Mouse (Mus musculus) heart, embryonic 10.5 days (tissue): ENCODE data around the gene Gm28041. TPM values are rescaled to one million over a fixed set of nuclear protein-coding genes. Genes with fewer than 3 reads are reported as not detected.
A peak's percentile ranks its signal among the peaks of the same experiment; 100 is the strongest.

Experiments used
- DNase-seq: peaks from one replicate; pipeline ENCODE4 v3.0.0-alpha.2; 2017; ENCODE audit warnings: low spot score
- H3K27ac ChIP-seq: fragments of 300-500 bp; sonication (generic); 2 replicates; pipeline ENCODE4 v1.5.1; 2016; ENCODE audit warnings: mild to moderate bottlenecking
- H3K27me3 ChIP-seq: fragments of 300-500 bp; sonication (generic); 2 replicates; pipeline ENCODE4 v1.6.1; 2016; ENCODE audit warnings: mild to moderate bottlenecking; ENCODE audit not compliant: poor library complexity, insufficient read depth, severe bottlenecking
- H3K36me3 ChIP-seq: fragments of 300-500 bp; sonication (generic); 2 replicates; pipeline ENCODE4 v1.6.1; 2016; ENCODE audit warnings: mild to moderate bottlenecking, moderate library complexity
- H3K4me1 ChIP-seq: fragments of 300-500 bp; sonication (generic); 2 replicates; pipeline ENCODE4 v1.6.1; 2016; ENCODE audit warnings: mild to moderate bottlenecking
- H3K4me3 ChIP-seq: fragments of 300-500 bp; sonication (generic); 2 replicates; pipeline ENCODE4 v1.5.1; 2016; ENCODE audit warnings: mild to moderate bottlenecking, moderate library complexity
- H3K9me3 ChIP-seq: fragments of 300-500 bp; sonication (generic); 2 replicates; pipeline ENCODE4 v1.6.1; 2016; ENCODE audit warnings: mild to moderate bottlenecking, moderate library complexity
- WGBS: fragments of 180-500 bp; shearing (Covaris S2); methylation state at CpG from one replicate; pipeline ENCODE4 v1.1.7; 2016; 5-methylcytosine and 5-hydroxymethylcytosine counted together
- polyA plus RNA-seq: library from polyadenylated mRNA; unstranded; fragments of >200 nt; fragmentation: Nextera tagmentation; extraction: Ambion mirVana; gene quantifications from 2 replicates; pipeline ENCODE4 v1.2.1, GENCODE M21; 2016

The Gm28041 gene
- polyA plus RNA-seq, 1 experiment from 2014 or later = 0.57 TPM

DNA sequence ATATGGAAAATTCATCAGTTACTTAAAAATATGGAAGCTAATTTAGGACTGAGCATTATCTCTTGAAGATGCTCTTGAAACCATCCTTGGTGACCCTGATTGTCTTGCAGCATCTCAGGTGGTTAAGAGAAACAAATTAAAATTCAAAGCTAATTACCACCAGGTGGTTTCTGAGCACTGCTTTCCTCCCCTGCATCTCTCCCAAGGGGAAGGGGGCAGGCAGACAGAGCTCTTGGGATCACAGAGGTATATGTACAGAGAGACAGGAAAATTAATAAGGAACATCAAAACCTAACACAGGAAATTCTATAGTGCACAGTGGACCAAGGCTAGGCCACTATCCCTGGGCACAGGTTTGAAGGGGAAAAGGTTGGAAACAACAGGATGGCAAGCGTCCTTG lies 42.7 kb downstream of the Gm28041 start:
- Histone ChIP-seq H3K4me1 (peaks cover 6% of the 10 kb centered on the region; the same call in 1 of the 2 replicates), H3K27me3 (no peaks in the 10 kb centered on the region), H3K27ac (peak overlapping the region; percentile 83), H3K4me3 (peak overlapping the region; percentile 64), H3K36me3 (no peaks in the 10 kb centered on the region), H3K9me3 (no peaks in the 10 kb centered on the region)
- WGBS = 62% methylated on average over 1 of the region's 1 CpGs
- DNase-seq = no peak

- no peaks in the 10 kb centered on the region for H3K36me3 ChIP-seq
- no peaks in the 10 kb centered on the region for H3K9me3 ChIP-seq
- 17% methylated on average over 17 of the region's 17 CpGs for WGBS
- no peaks in the 10 kb centered on the region for H3K27me3 ChIP-seq
- DNase-seq = peak; percentile 91
- H3K4me3 ChIP-seq = peak within 1 kb of the TSS; percentile 64
- H3K4me1 ChIP-seq = peaks cover 6% of the 10 kb centered on the region; the same call in 1 of the 2 replicates
- H3K27ac ChIP-seq = peak within 1 kb of the TSS; percentile 83
Measured at GRCm38 (mm10) chr13:67332019-67332724, 43.4 kb downstream of the Gm28041 start, which contains the start of gene Zfp595. Gene Zfp595 (minus strand): TSS chr13:67332570.

- Histone ChIP-seq H3K9me3 (no peaks in the 10 kb centered on the region), H3K4me3 (peak overlapping the region; percentile 76), H3K4me1 (peaks cover 6% of the 10 kb centered on the region; the same call in 1 of the 2 replicates), H3K27ac (peak overlapping the region; percentile 90), H3K36me3 (no peaks in the 10 kb centered on the region), H3K27me3 (no peaks in the 10 kb centered on the region)
- WGBS = 29% methylated on average over 5 of the region's 5 CpGs
- DNase-seq = no peak
Measured at GRCm38 (mm10) chr13:67306718-67307117, 68.8 kb downstream of the Gm28041 start.

DNA sequence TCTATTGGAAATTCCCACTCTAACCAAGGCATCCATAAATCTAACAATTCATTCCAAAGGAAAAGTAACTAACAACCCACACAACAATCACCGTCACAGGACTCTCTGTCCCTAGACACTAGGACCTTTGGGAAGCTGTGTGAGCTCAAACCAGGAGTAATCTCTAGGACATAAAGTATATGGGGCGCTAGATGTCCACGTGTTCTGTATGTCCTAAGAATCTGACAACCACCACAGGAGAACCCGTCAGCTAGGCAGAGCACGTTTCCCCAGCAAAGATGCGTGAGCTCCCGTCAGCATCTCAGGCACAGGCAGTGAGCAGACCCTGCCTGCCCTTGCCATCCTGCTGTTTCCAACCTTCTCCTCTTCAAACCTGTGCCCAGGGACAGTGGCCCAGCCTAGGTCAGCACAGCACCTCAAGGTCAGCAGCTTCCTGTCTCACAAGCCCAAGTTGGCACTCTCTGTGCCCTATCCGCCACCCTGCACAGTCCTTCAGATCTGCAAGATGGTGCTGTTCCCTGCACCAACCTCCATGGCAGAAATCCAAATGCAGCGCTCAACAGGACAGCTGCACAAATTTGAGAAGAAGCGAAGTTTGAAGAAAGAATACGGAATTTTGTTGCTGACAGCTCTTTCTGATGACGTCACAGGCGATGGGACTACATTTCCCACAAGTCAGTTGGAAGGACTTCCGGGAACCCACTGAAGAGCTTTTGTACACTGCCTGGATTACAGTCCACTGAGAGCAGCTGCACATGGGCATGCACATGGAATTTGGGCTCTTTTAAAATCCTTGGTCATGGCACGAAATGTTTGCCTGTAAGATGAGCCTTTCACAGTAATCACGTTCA lies 69.5 kb downstream of the Gm28041 start, which contains the start of gene Zfp457:
Gene Zfp457 (minus strand): TSS at position 664 of the 851 bp plus-strand sequence.
- H3K27me3 ChIP-seq = no peaks in the 10 kb centered on the region
- no peaks in the 10 kb centered on the region for H3K36me3 ChIP-seq
- peak within 1 kb of the TSS; percentile 90 for H3K27ac ChIP-seq
- 9% methylated on average over 16 of the region's 16 CpGs for WGBS
- H3K4me3 ChIP-seq = peak within 1 kb of the TSS; percentile 76
- peaks cover 6% of the 10 kb centered on the region; the same call in 1 of the 2 replicates for H3K4me1 ChIP-seq
- peak; percentile 94 for DNase-seq
- H3K9me3 ChIP-seq = no peaks in the 10 kb centered on the region

Other genes with a start within 250 kb of the Gm28041 start
- gene Rsl1, start 202.6 kb downstream of the Gm28041 start, polyA plus RNA-seq = 4.6 and 5.4 TPM in 2 replicates
- gene Zfp455, start 181.2 kb downstream of the Gm28041 start, polyA plus RNA-seq = 0.99 and 1.3 TPM in 2 replicates
- 1.4 and 1.6 TPM in 2 replicates for gene Zfp458, start 97.3 kb downstream of the Gm28041 start, polyA plus RNA-seq
- 0.40 and 0.86 TPM in 2 replicates for gene Zfp457, start 69.2 kb downstream of the Gm28041 start, polyA plus RNA-seq
- 1.5 and 2.6 TPM in 2 replicates for gene Zfp595, start 43.2 kb downstream of the Gm28041 start, polyA plus RNA-seq
- gene Gm28044, start 15.2 kb downstream of the Gm28041 start, polyA plus RNA-seq = not detected in 2 replicates
- 0.59 and 0.84 TPM in 2 replicates for gene Zfp953, start 15.1 kb downstream of the Gm28041 start, polyA plus RNA-seq
- gene Zfp456, start 77 bp upstream of the Gm28041 start, polyA plus RNA-seq = 1.2 and 1.4 TPM in 2 replicates
- 3.4 and 4.0 TPM in 2 replicates for gene Zfp429, start 24.1 kb upstream of the Gm28041 start, polyA plus RNA-seq
- 0.69 and 1.2 TPM in 2 replicates for gene Zfp459, start 45.7 kb upstream of the Gm28041 start, polyA plus RNA-seq
- 5.7 and 6.2 TPM in 2 replicates for gene Zfp874a, start 75.9 kb upstream of the Gm28041 start, polyA plus RNA-seq
- gene Zfp874b, start 108.5 kb upstream of the Gm28041 start, polyA plus RNA-seq = 1.4 and 2.1 TPM in 2 replicates
- 9.6 and 12.9 TPM in 2 replicates for gene Zfp58, start 124.8 kb upstream of the Gm28041 start, polyA plus RNA-seq
- not detected in 2 replicates for gene Gm26965, start 150.4 kb upstream of the Gm28041 start, polyA plus RNA-seq
- 14.9 and 16.7 TPM in 2 replicates for gene Zfp87, start 150.4 kb upstream of the Gm28041 start, polyA plus RNA-seq
- gene Zfp748, start 178.1 kb upstream of the Gm28041 start, polyA plus RNA-seq = 11.4 and 11.7 TPM in 2 replicates
- gene Zfp729b, start 234.0 kb upstream of the Gm28041 start, polyA plus RNA-seq = 2.1 and 2.6 TPM in 2 replicates